Mouse (Mus musculus): ENCODE data around the gene Gm4791. TPM values are rescaled to one million over a fixed set of nuclear protein-coding genes. Genes with fewer than 3 reads are reported as not detected.

Gm4791 gene
- not detected for total RNA-seq (2022)

DNA sequence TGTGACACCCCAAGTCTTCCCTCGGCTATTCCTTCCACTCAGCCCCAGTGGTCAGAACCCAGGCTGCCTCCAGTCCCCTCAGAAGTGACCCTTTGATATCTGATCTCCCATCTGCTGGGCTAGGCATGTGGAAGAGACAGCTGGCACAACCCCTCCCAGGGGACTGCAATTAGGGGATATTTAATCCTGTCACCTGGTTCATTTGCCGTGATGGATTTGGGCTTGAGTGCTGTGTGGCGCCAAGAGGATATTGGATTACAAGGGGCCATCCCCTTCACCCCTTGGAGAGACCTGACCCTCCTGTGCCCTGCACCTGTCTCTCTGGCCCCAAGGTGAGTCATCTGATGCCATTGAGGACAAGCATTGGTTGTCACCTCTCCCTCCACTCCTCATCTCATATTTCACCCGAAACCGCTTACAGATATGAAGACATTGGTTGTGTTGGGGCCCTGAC, at the start of gene Gm4791:
TSS of gene Gm4791 (plus strand) at position 404 of the 454 bp plus-strand sequence.
- no peak for DNase-seq (ENCODE audit: low spot score)

DNA sequence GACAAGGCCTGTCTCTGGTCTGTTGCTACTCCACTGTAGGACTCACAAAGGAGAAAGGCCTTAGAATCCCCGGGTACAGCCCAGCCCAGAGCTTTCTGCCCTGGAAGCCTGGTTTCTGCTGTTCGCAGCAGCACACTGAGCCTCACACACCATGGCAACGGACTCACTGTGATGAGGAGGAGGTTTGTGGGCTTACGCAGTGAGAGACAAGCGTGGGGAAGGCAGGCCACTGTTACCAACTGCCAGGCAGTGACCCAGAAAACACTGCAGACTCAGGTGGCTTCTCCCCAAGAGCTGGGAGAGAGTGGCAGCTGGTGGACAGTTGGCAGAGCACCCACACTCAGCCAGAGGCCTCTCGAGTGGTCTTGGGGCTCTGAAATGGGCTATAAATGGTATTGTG, 42.3 kb upstream of the Gm4791 start:
- DNase-seq (ENCODE audit: low spot score) = no peak

DNA sequence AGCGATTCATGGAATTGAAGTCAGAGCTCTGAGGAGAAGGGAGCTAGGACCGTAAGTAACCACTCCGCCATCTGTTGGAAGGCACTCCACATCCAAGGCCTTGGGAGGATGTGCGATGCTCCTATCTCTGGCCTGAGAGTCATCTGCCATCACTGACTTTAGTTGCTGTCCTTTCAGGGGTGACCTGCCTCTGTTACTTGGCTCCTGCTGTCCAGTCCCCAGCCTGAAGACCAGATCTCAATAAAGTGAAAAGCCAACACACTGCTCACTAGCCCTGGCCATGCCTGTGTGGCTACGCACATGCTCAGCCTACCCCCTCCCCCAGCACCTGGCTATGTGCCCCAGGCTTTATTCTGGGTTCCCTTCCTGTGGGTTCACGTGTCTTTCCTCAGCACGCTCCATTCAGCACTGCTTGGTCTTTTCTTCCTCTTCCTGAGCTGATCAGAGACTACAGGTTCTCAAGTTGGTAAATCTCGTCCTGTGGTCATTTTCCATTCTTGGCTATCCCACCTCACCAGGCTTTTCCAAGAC, 41.1 kb upstream of the Gm4791 start:
- DNase-seq (ENCODE audit: low spot score) = no peak

DNA sequence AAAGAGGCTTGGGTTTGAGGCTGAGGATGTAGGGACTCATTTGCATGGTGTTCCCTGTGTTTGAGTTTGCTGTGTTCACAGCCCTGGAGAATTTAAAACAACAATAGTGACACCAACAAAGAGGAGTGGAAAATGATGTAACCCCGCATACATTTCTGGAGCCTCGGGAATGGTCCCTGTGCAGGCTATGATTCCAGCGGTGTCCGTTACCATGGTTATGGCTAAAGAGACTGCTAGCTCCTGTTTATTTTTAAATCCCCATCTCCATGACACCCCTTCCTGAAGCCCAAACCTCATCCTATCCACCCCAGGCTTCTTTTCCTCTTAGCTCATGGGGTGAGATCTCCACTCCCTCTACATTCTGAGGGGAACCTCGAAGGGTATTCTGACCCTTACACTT, 32.5 kb upstream of the Gm4791 start:
- DNase-seq (ENCODE audit: low spot score) = no peak

DNA sequence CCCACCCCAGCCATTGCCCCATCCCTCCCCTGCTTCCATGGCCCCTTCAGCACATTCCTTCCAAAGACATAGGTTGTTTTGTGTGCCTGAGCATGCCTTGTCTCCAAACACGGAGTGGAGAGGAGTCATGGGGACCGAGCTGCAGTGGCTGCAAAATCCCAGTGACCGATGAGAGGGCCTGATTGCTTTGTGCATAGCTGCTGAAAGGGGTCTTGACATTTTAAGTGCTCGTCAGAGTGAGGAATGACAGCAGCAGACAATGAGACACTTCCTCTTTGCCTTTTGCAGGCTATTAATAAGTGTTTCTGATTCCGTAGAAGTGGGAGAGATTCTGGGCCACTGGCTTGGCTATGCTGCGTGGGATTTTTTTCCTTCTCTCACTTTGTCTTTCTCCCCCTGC, 29.6 kb upstream of the Gm4791 start:
- no peak for DNase-seq (ENCODE audit: low spot score)

DNA sequence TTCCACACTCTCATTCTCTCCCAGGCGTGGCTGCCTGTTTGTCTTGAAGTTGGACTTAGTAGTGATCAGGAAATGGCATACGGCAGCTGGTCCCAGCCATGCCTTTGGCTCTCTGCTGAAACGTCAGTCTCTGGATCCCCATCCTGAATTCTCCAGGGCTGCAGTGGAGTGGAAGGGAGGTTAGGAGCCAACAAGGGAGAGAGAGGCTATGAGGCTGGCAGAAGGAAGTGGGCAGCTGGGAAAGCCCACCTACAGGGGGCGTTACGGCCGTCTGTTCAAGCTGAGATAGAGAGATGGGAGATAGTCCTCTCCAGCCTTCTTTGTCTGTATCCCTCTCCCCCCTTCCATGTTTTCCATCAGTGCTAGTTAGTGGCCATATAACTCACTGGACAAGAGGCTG, 29.1 kb upstream of the Gm4791 start:
- DNase-seq (ENCODE audit: low spot score) = no peak

DNA sequence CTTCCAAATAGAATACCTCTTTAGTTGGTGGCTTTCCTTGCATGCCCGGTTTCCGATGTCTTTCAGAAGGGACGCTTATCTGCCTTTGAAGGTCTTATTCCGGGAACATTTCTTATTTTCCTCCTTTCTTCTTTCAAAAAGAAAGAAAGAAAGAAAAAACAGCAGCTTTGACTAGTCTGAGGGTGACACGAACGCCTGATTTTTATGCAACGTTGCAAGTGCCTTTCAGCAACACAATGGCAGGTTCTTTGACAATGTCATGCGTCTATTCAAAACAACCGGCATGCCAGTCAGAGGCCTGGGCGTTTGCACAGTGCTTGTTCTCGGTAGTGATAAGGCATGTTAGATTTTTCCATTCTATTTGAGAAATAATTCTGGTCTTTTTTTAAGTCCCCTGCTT, 19.7 kb upstream of the Gm4791 start:
- no peak for DNase-seq (ENCODE audit: low spot score)

DNA sequence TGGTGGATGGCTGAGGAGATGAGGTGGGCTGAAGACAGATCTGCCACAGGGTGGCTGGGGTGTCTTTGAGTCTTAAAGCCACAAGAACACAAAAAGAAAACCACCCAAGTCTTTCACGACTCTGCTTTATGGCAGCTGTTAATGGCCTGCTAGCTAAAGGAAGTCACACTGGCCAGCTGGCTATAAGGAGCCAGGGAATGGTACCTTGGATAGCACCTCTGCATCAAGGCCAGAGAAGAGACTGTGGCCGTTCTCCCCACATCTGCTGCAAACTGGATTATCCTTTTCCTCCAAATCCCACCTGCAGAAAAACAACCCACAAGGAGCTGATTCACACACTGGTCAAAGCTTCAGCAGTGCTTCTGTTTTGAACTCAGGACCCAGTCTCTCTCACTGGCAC, 18.4 kb upstream of the Gm4791 start:
- DNase-seq (ENCODE audit: low spot score) = no peak

DNA sequence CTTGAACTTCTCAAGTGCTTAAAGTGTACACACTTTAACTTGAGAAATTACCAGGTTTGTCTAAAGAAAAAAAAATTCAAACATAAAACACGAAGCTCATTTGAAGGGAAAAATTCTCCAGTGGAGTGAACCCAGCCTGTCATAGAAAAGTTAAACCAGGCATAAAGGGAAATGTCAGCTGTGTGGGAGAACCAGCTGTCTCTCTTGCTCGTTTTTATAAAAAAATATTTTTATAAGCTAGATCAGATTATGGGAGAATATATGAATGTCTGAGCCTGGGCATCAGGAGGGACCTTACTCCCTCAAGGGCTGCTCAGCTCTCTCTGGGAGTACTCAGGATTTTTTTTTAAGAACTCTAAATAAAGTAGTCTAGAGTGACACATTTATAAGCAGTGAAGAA, 15.1 kb upstream of the Gm4791 start:
- no peak for DNase-seq (ENCODE audit: low spot score)

DNA sequence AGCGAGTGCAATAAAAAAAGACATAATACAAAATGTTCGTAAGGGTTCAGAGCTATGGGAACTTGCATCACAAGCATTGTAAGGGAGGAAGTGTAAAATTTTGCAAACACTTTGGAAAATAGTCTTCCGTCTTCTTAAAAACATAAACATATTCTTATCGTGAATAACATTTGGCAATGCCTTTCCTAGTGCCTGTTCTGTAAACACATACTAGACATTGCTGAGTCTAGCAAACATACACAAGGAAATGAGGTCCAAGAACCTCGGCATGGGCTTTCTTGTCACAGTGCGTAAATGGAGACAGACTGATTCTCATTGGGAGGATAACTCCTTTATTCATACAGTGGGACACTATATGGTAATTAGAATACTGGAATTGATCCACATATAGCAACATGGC, 43.0 kb downstream of the Gm4791 start:
- DNase-seq (ENCODE audit: low spot score) = no peak

All from heart, adult 8-10 months (tissue).